Mouse (Mus musculus) kidney, postnatal 25 days (tissue): Measurements from ENCODE around the gene Dlst.
A peak's percentile ranks its signal among the peaks of the same experiment; 100 is the strongest.

Experiments used
- DNase-seq, 2 experiments: peaks; one replicate each; pipeline ENCODE4 v3.0.0; 2021; ENCODE audit warnings: mixed read lengths in 2 of 2

The Dlst gene

GRCm38 (mm10) chr12:85110698-85111592 is at the start of gene Dlst, which contains the start of gene Prox2:
Gene Dlst, plus strand, starts transcription at chr12:85110833.
Gene Prox2, minus strand, starts transcription at chr12:85110759.
- peak; percentile 88 to 94 for DNase-seq

- no peak for DNase-seq
Measured at GRCm38 (mm10) chr12:85071043-85071442, 39.6 kb upstream of the Dlst start.

- DNase-seq: no peak
Measured at GRCm38 (mm10) chr12:85077100-85077499, 33.5 kb upstream of the Dlst start.

GRCm38 (mm10) chr12:85084257-85084656 is 26.4 kb upstream of the Dlst start:
- no peak for DNase-seq

- DNase-seq: no peak
Measured at GRCm38 (mm10) chr12:85084941-85085340, 25.7 kb upstream of the Dlst start.

GRCm38 (mm10) chr12:85087845-85088244 is 22.8 kb upstream of the Dlst start:
- DNase-seq: no peak

GRCm38 (mm10) chr12:85091190-85091589 is 19.4 kb upstream of the Dlst start:
- no peak for DNase-seq

- DNase-seq: peak; percentile 84 to 87
Measured at GRCm38 (mm10) chr12:85092214-85092613, 18.4 kb upstream of the Dlst start.

GRCm38 (mm10) chr12:85094010-85094409 is 16.6 kb upstream of the Dlst start:
- DNase-seq: peak; percentile 55 to 59

GRCm38 (mm10) chr12:85094706-85095105 is 15.9 kb upstream of the Dlst start:
- DNase-seq: no peak

- DNase-seq: no peak
Measured at GRCm38 (mm10) chr12:85095146-85095545, 15.5 kb upstream of the Dlst start.

GRCm38 (mm10) chr12:85095859-85096258 is 14.8 kb upstream of the Dlst start:
- no peak for DNase-seq

- DNase-seq: no peak
Measured at GRCm38 (mm10) chr12:85101001-85101400, 9.6 kb upstream of the Dlst start.

GRCm38 (mm10) chr12:85101521-85102106 is 9.0 kb upstream of the Dlst start:
- DNase-seq: no peak

- peak; percentile 60 to 79 for DNase-seq
Measured at GRCm38 (mm10) chr12:85103096-85103495, 7.5 kb upstream of the Dlst start.

GRCm38 (mm10) chr12:85104789-85105188 is 5.8 kb upstream of the Dlst start:
- DNase-seq: peak; percentile 22 to 70

GRCm38 (mm10) chr12:85106292-85106691 is 4.3 kb upstream of the Dlst start:
- DNase-seq: no peak

GRCm38 (mm10) chr12:85108643-85109042 is 2.0 kb upstream of the Dlst start:
- no peak for DNase-seq

GRCm38 (mm10) chr12:85109426-85109825 is 1.2 kb upstream of the Dlst start:
- no peak for DNase-seq

GRCm38 (mm10) chr12:85110011-85110697 is 479 bp upstream of the Dlst start:
- no peak for DNase-seq

GRCm38 (mm10) chr12:85112550-85113251 is 2.1 kb downstream of the Dlst start:
- peak; percentile 13 to 63 for DNase-seq

- DNase-seq: peak; percentile 37 to 74
Measured at GRCm38 (mm10) chr12:85113337-85113736, 2.7 kb downstream of the Dlst start.

- no peak for DNase-seq
Measured at GRCm38 (mm10) chr12:85113917-85114316, 3.3 kb downstream of the Dlst start.
